ENCODE assay signal across 8 mouse cellular contexts in genomic region chr3:116424973-116425284, GRCm38 (mm10). TPM values are rescaled to one million over a fixed set of nuclear protein-coding genes. Genes with fewer than 3 reads are reported as not detected.
A peak's percentile ranks its signal among the peaks of the same experiment; 100 is the strongest.
DNase-seq lines count a peak whose midpoint lies in the region; ATAC-seq lines count a peak whose summit lies in the region.

No protein-coding gene starts in this region.

- peaks cover 4% of the 10 kb centered on the region; the same call in 1 of the 2 replicates for H3K4me1 ChIP-seq in hindbrain, embryonic 16.5 days (ENCODE audit: control insufficient read depth, insufficient read depth, low read depth, low read length)

- under 1% methylated on average over 11 of the region's 11 CpGs for WGBS in hindbrain, embryonic 16.5 days
- 1% methylated on average over 11 of the region's 11 CpGs for WGBS in macrophage (ENCODE audit: missing documents)

- H3K9me3 ChIP-seq in hindbrain, embryonic 16.5 days (ENCODE audit: control insufficient read depth, low read length), result no peaks in the 10 kb centered on the region

- no peaks in the 10 kb centered on the region for H3K79me2 ChIP-seq in macrophage (ENCODE audit: inconsistent target)

- no peaks in the 10 kb centered on the region for H3K36me3 ChIP-seq in hindbrain, embryonic 16.5 days (ENCODE audit: control insufficient read depth, insufficient read depth, low read length)
- no peaks in the 10 kb centered on the region for H3K36me3 ChIP-seq in macrophage (ENCODE audit: inconsistent target)

- peak overlapping the region; percentile 58 for H3K4me3 ChIP-seq in hindbrain, embryonic 16.5 days (ENCODE audit: low read length)
- peak overlapping the region; percentile 82 for H3K4me3 ChIP-seq in macrophage (ENCODE audit: inconsistent target)

- H3K9ac ChIP-seq in hindbrain, embryonic 16.5 days (ENCODE audit: low read depth, low read length), result peak overlapping the region; percentile 75; the same call in 1 of the 2 replicates

- no peaks in the 10 kb centered on the region for H3K27me3 ChIP-seq in hindbrain, embryonic 16.5 days (replicated peaks; ENCODE audit: control insufficient read depth, insufficient read depth, low read length)

- ATAC-seq in hindbrain, embryonic 16.5 days, result peak; percentile 58

- DNase-seq in WW6 (ENCODE audit: low read depth, low spot score), result peak; percentile 65
- peak; percentile 72 to 75 for DNase-seq in cerebellum, postnatal 36 days
- peak; percentile 87 for DNase-seq in gastrocnemius, adult 18-20 months (ENCODE audit: low spot score)
- peak; percentile 65 to 67 for DNase-seq in left cerebral cortex, adult 18-20 months (ENCODE audit: low spot score in 2 of 2)
- peak; percentile 80 for DNase-seq in right cerebral cortex, adult 18-20 months
- DNase-seq in urinary bladder, postnatal 36 days (ENCODE audit: low spot score in 2 of 2), result peak; percentile 61 to 82

- peak overlapping the region; percentile 74 for H3K27ac ChIP-seq in hindbrain, embryonic 16.5 days (ENCODE audit: low read depth, low read length)
- H3K27ac ChIP-seq in macrophage, result peak overlapping the region; percentile 36

- peak overlapping the region; percentile 98 for H3K4me2 ChIP-seq in hindbrain, embryonic 16.5 days (ENCODE audit: low read length)

RNA-seq across cellular contexts. Expression of gene Cdc14a, which starts 1.1 kb away (rescaled TPM):
- 10 to 100 TPM in 1 of 2 experiments, 1 to 10 TPM in 1; 9.4 to 16.7 TPM for total RNA-seq in gastrocnemius, adult 18-20 months (2021)
- 2.9 and 4.3 TPM in 2 replicates for polyA plus RNA-seq in hindbrain, embryonic 16.5 days (2015; fragmentation: Nextera tagmentation; extraction: Ambion mirVana)
- 1 to 10 TPM; 3.4 to 3.6 TPM for total RNA-seq in left cerebral cortex, adult 18-20 months (2021)
- 100 to 1,000 TPM in 2 of 26 experiments, 10 to 100 TPM in 24; 13.2 to 113 (median 33.5) TPM for total RNA-seq in macrophage (2018; cell fraction: chromatin; rRNA removed)
- total RNA-seq in macrophage (2018; cell fraction: cytosol; rRNA removed), result 10 to 100 TPM in 1 of 26 experiments, 1 to 10 TPM in 25; 2.3 to 10.3 (median 3.5) TPM
- total RNA-seq in macrophage (2018; cell fraction: nucleus; rRNA removed), result 10 to 100 TPM; 10.2 to 64.6 (median 16.4) TPM
- 2.0 to 2.2 TPM (median 2.1 TPM) in 3 replicates for polyA plus RNA-seq in macrophage (2018)

Comparison
In these comparisons a context has a peak if more than half of its experiments do, and no peak if none do; other contexts are left out.
1. Peak in every context shown above with its lines: DNase-seq, ATAC-seq, H3K4me3 ChIP-seq and H3K27ac ChIP-seq.